Mouse (Mus musculus): ENCODE measurements around the gene Gm6401. TPM values are rescaled to one million over a fixed set of nuclear protein-coding genes. Genes with fewer than 3 reads are reported as not detected.

The Gm6401 gene
- not detected in 2 replicates for polyA plus RNA-seq (2021; fragmentation: Nextera tagmentation)
- long read RNA-seq, experiment 1 = 0 reads
- long read RNA-seq, experiment 2 = 0 reads

DNA sequence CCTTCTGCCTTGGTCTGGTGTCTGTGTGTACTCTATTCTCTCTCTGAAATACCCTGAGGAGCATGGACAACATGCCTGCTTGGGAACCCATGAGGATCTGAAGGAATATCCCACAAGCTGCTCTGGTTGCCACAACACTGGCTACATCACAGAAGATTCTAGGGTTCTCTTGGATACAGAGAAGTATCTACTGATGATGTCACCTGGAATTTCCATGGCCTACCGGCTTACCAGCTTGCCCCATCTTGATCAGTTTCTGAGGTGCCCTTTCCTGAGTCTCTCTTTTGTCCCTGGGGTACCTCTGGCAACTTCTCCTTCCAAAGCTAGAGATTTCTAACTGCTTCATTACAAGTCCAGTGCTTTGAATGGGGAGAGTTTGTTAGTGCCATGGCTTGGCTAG lies at the start of gene Gm6401:
Gene Gm6401 (minus strand): TSS at position 101 of the 400 bp plus-strand sequence.

DNA sequence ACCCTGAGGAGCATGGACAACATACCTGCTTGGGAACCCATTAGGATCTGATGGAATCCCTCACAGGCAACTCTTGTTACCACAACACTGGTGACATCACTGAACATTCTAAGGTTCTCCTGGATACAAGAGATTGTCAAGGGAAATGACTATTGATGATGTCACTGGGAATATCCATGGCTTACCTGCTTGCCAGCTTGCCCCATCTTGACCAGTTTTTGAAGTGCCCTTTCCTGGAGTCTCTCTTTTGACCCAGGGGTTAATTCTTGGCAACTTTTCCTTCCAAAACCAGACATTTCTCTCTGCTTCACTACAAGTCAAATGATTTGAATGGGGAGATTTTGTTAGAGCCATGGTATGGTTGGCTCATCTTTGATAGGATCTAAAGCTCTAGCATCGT lies 15.5 kb upstream of the Gm6401 start, which contains the start of gene Gm3543:
Gene Gm3543 (minus strand): TSS at position 101 of the 400 bp plus-strand sequence.

DNA sequence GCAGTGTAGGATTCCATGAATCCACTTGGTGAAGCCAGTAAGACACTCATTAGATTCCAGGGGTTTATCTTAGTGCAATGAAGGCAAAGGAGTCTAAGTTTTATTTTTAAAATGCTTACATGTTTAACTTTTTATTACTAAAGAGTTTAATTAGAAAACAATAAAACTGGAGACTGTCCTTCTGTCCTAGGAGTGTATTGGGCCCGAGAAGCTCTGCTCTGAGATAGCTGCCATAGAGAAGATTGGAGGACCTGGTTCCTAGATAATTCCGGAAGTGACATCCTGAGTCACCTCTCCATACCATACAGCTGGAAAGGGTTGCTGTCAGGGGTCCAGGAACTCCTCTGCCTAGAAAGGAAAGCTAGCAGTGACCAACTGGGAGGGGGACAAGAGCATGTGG lies 24.0 kb downstream of the Gm6401 start, which contains the start of gene 1700024B05Rik:
Gene 1700024B05Rik (plus strand): TSS at position 301 of the 400 bp plus-strand sequence.

DNA sequence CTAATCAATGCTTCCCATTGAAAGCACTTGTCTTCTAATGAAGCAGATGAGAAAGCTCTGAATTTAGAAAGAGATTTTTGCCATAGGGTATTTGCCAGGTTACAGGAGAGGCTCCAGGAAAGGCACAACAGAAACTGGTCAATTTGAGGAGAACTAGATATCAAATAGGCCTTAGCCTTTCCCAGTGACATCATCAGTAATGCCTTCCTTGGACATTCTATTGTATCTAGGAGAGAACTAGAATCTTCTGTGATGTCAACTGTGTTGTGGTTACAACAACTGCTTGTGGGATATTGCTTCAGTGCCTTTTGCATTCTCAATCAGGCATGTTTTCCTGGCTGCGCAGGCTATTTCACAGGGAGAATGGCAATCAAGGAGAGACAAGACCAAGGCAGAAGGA lies 43.1 kb downstream of the Gm6401 start, which contains the start of gene 1700049E17Rik1:
Gene 1700049E17Rik1 (plus strand): TSS at position 301 of the 400 bp plus-strand sequence.

Other genes starting within 250 kb of the Gm6401 start
- not detected in 2 replicates for gene Gm7929, start 217.3 kb downstream of the Gm6401 start, polyA plus RNA-seq (2021; fragmentation: Nextera tagmentation)
- not detected in 2 replicates for gene Gm47189, start 195.5 kb downstream of the Gm6401 start, polyA plus RNA-seq (2021; fragmentation: Nextera tagmentation)
- not detected in 2 replicates for gene Gm7980, start 60.6 kb downstream of the Gm6401 start, polyA plus RNA-seq (2021; fragmentation: Nextera tagmentation)
- not detected in 2 replicates for gene 1700049E17Rik1, start 43.0 kb downstream of the Gm6401 start, polyA plus RNA-seq (2021; fragmentation: Nextera tagmentation)
- gene 1700024B05Rik, start 23.9 kb downstream of the Gm6401 start, polyA plus RNA-seq (2021; fragmentation: Nextera tagmentation) = not detected in 2 replicates
- gene Gm3543, start 15.4 kb upstream of the Gm6401 start, polyA plus RNA-seq (2021; fragmentation: Nextera tagmentation) = not detected in 2 replicates
- not detected in 2 replicates for gene Gm7951, start 149.4 kb upstream of the Gm6401 start, polyA plus RNA-seq (2021; fragmentation: Nextera tagmentation)
- gene Gm17027, start 194.7 kb upstream of the Gm6401 start, polyA plus RNA-seq (2021; fragmentation: Nextera tagmentation) = not detected in 2 replicates
- not detected in 2 replicates for gene Gm3573, start 222.9 kb upstream of the Gm6401 start, polyA plus RNA-seq (2021; fragmentation: Nextera tagmentation)

All from left cerebral cortex, adult 6 months (tissue).